Mouse (Mus musculus): ENCODE data around the gene Eya2. TPM values are rescaled to one million over a fixed set of nuclear protein-coding genes. Genes with fewer than 3 reads are reported as not detected.

The Eya2 gene
- total and polyA plus RNA-seq, 2 experiments: 0.28 to 0.78 TPM

GRCm38 (mm10) chr2:165626826-165627225, 32.0 kb downstream of the Eya2 start:
- TF ChIP-seq CTCF (IDR thresholded peaks at IDR 0.05; ENCODE audit: low read depth, low read length) (no peak), POLR2A (IDR thresholded peaks at IDR 0.05; ENCODE audit: extremely low read depth, insufficient read depth, low read length) (no peak)
- 88% methylated on average over 6 of the region's 6 CpGs for WGBS
- H3K4me3 ChIP-seq (ENCODE audit: insufficient read depth, low read depth, low read length): no peak overlapping the region
- DNase-seq (ENCODE audit: extremely low read depth, low read depth, low spot score): no peak
- no peak overlapping the region for H3K9ac ChIP-seq (ENCODE audit: low read depth, low read length)
- H3K27ac ChIP-seq (replicated peaks; ENCODE audit: insufficient read depth, low read depth, low read length): no peak overlapping the region
- no peaks in the 10 kb centered on the region for H3K27me3 ChIP-seq (ENCODE audit: control insufficient read depth, insufficient read depth, low read length)
- H3K36me3 ChIP-seq (ENCODE audit: control insufficient read depth, insufficient read depth, low read length): no peaks in the 10 kb centered on the region
- no peaks in the 10 kb centered on the region for H3K4me1 ChIP-seq (ENCODE audit: control insufficient read depth, insufficient read depth, low read length)
- no peaks in the 10 kb centered on the region for H3K79me2 ChIP-seq (ENCODE audit: control insufficient read depth, insufficient read depth, low read length)

DNA sequence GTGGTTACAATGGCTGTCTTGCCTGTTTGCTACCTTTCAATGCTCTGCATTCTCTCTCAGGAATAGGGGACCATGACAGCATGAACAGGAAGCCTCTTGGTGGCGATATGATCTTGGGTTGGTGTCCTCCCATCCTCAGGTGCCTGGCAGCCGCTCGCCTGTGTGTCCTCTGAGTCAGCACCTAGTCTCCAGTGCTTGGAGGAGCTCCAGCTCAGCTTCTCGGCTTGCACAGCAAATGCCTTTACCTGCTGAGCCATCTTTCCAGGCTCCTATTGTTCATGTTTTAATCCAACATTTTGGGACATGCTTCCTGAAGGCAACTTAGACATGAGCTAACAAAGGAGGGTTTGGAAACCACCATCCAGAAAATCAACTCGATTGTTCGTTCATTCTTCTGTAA, 33.1 kb downstream of the Eya2 start:
- H3K79me2 ChIP-seq (ENCODE audit: control insufficient read depth, insufficient read depth, low read length): no peaks in the 10 kb centered on the region
- no peak for DNase-seq (ENCODE audit: extremely low read depth, low read depth, low spot score)
- no peak overlapping the region for H3K4me3 ChIP-seq (ENCODE audit: insufficient read depth, low read depth, low read length)
- no peaks in the 10 kb centered on the region for H3K27me3 ChIP-seq (ENCODE audit: control insufficient read depth, insufficient read depth, low read length)
- TF ChIP-seq POLR2A (IDR thresholded peaks at IDR 0.05; ENCODE audit: extremely low read depth, insufficient read depth, low read length) (no peak), CTCF (IDR thresholded peaks at IDR 0.05; ENCODE audit: low read depth, low read length) (no peak)
- 50% methylated on average over 6 of the region's 6 CpGs for WGBS
- no peak overlapping the region for H3K9ac ChIP-seq (ENCODE audit: low read depth, low read length)
- H3K27ac ChIP-seq (replicated peaks; ENCODE audit: insufficient read depth, low read depth, low read length): no peak overlapping the region
- no peaks in the 10 kb centered on the region for H3K4me1 ChIP-seq (ENCODE audit: control insufficient read depth, insufficient read depth, low read length)
- H3K36me3 ChIP-seq (ENCODE audit: control insufficient read depth, insufficient read depth, low read length): no peaks in the 10 kb centered on the region

DNA sequence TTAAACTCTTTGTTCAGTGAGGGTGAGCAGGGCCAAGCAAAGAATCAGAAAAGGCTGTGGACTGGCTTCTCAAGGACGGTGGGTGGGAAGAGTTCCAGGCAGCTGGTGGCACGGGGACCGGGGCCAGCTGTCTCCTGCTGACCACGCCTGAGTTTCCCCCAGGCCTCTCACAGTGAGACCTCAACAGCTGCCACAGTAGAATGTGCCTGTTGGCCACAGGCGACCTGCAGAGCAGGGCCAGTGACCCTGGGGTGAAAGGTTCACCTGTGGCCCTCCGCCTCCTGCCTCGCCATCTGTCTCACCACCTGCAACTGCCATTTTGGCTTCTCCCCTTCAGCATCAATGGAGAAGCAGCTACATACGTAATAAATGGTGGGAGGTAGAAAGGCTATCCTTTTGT, 35.1 kb downstream of the Eya2 start:
- DNase-seq (ENCODE audit: extremely low read depth, low read depth, low spot score): no peak
- Histone ChIP-seq H3K4me3 (ENCODE audit: insufficient read depth, low read depth, low read length) (no peak overlapping the region), H3K27ac (replicated peaks; ENCODE audit: insufficient read depth, low read depth, low read length) (no peak overlapping the region), H3K36me3 (ENCODE audit: control insufficient read depth, insufficient read depth, low read length) (no peaks in the 10 kb centered on the region), H3K4me1 (ENCODE audit: control insufficient read depth, insufficient read depth, low read length) (no peaks in the 10 kb centered on the region), H3K9ac (ENCODE audit: low read depth, low read length) (no peak overlapping the region), H3K79me2 (ENCODE audit: control insufficient read depth, insufficient read depth, low read length) (no peaks in the 10 kb centered on the region), H3K27me3 (ENCODE audit: control insufficient read depth, insufficient read depth, low read length) (no peaks in the 10 kb centered on the region)
- TF ChIP-seq CTCF (IDR thresholded peaks at IDR 0.05; ENCODE audit: low read depth, low read length) (no peak), POLR2A (IDR thresholded peaks at IDR 0.05; ENCODE audit: extremely low read depth, insufficient read depth, low read length) (no peak)
- WGBS: 55% methylated on average over 8 of the region's 8 CpGs

GRCm38 (mm10) chr2:165633011-165633785, 38.4 kb downstream of the Eya2 start:
- no peaks in the 10 kb centered on the region for H3K79me2 ChIP-seq (ENCODE audit: control insufficient read depth, insufficient read depth, low read length)
- no peak for TF ChIP-seq POLR2A (IDR thresholded peaks at IDR 0.05; ENCODE audit: extremely low read depth, insufficient read depth, low read length)
- no peak for TF ChIP-seq CTCF (IDR thresholded peaks at IDR 0.05; ENCODE audit: low read depth, low read length)
- no peak overlapping the region for H3K4me3 ChIP-seq (ENCODE audit: insufficient read depth, low read depth, low read length)
- H3K9ac ChIP-seq (ENCODE audit: low read depth, low read length): no peak overlapping the region
- no peak overlapping the region for H3K27ac ChIP-seq (replicated peaks; ENCODE audit: insufficient read depth, low read depth, low read length)
- H3K4me1 ChIP-seq (ENCODE audit: control insufficient read depth, insufficient read depth, low read length): no peaks in the 10 kb centered on the region
- H3K27me3 ChIP-seq (ENCODE audit: control insufficient read depth, insufficient read depth, low read length): no peaks in the 10 kb centered on the region
- no peak for DNase-seq (ENCODE audit: extremely low read depth, low read depth, low spot score)
- no peaks in the 10 kb centered on the region for H3K36me3 ChIP-seq (ENCODE audit: control insufficient read depth, insufficient read depth, low read length)
- 73% methylated on average over 11 of the region's 11 CpGs for WGBS

DNA sequence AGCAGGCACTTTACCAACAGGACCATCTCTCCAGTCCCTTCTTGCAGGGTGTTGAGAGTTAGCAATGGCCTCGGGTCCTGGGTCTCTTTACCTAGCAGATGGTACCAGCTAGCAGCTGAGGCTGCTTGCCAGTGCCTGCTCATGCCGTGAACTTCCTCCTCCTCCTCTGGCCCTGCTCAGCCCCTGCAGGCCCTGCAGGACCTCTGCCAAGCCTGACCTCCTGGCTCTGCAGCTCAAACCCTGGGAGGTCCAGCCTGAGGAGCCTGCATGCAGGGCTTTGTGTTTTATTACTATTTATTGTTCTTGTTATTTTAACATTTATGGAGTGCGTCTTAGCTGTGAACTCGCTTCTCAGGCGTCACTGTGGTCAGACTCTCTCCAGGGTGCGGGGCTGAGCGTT, 39.6 kb downstream of the Eya2 start:
- H3K4me1 ChIP-seq (ENCODE audit: control insufficient read depth, insufficient read depth, low read length): no peaks in the 10 kb centered on the region
- no peak overlapping the region for H3K27ac ChIP-seq (replicated peaks; ENCODE audit: insufficient read depth, low read depth, low read length)
- no peak overlapping the region for H3K9ac ChIP-seq (ENCODE audit: low read depth, low read length)
- no peaks in the 10 kb centered on the region for H3K79me2 ChIP-seq (ENCODE audit: control insufficient read depth, insufficient read depth, low read length)
- no peak for DNase-seq (ENCODE audit: extremely low read depth, low read depth, low spot score)
- H3K27me3 ChIP-seq (ENCODE audit: control insufficient read depth, insufficient read depth, low read length): no peaks in the 10 kb centered on the region
- H3K4me3 ChIP-seq (ENCODE audit: insufficient read depth, low read depth, low read length): no peak overlapping the region
- no peaks in the 10 kb centered on the region for H3K36me3 ChIP-seq (ENCODE audit: control insufficient read depth, insufficient read depth, low read length)
- TF ChIP-seq POLR2A (IDR thresholded peaks at IDR 0.05; ENCODE audit: extremely low read depth, insufficient read depth, low read length): no peak
- no peak for TF ChIP-seq CTCF (IDR thresholded peaks at IDR 0.05; ENCODE audit: low read depth, low read length)
- WGBS: 90% methylated on average over 7 of the region's 7 CpGs

- no peak overlapping the region for H3K27ac ChIP-seq (replicated peaks; ENCODE audit: insufficient read depth, low read depth, low read length)
- WGBS: 69% methylated on average over 11 of the region's 11 CpGs
These were observed 44.4 kb downstream of the Eya2 start for GRCm38 (mm10) chr2:165639075-165639755.

More at GRCm38 (mm10) chr2:165639075-165639755, 44.4 kb downstream of the Eya2 start:
- no peak overlapping the region for H3K9ac ChIP-seq (ENCODE audit: low read depth, low read length)
- H3K36me3 ChIP-seq (ENCODE audit: control insufficient read depth, insufficient read depth, low read length): no peaks in the 10 kb centered on the region
- no peaks in the 10 kb centered on the region for H3K27me3 ChIP-seq (ENCODE audit: control insufficient read depth, insufficient read depth, low read length)
- no peak for DNase-seq (ENCODE audit: extremely low read depth, low read depth, low spot score)
- H3K4me1 ChIP-seq (ENCODE audit: control insufficient read depth, insufficient read depth, low read length): no peaks in the 10 kb centered on the region
- no peak overlapping the region for H3K4me3 ChIP-seq (ENCODE audit: insufficient read depth, low read depth, low read length)
- TF ChIP-seq POLR2A (IDR thresholded peaks at IDR 0.05; ENCODE audit: extremely low read depth, insufficient read depth, low read length): no peak
- no peaks in the 10 kb centered on the region for H3K79me2 ChIP-seq (ENCODE audit: control insufficient read depth, insufficient read depth, low read length)

Measured in liver, adult 2 months (tissue).